Mouse (Mus musculus): Measurements from ENCODE around the gene Icos. TPM values are rescaled to one million over a fixed set of nuclear protein-coding genes. Genes with fewer than 3 reads are reported as not detected.

Gene Icos
- total RNA-seq, 2 experiments from 2014 or later, result not detected

GRCm38 (mm10) chr1:60959246-60959645 lies 18.5 kb upstream of the Icos start:
- intact Hi-C loops (cut with DNase I), result loop anchor here (5.0 to 10.0 kb wide), 2 partner anchors 92 to 554 kb away; partner anchors contain the start of gene Abi2
- no peak for DNase-seq

GRCm38 (mm10) chr1:60960451-60960850 lies 17.3 kb upstream of the Icos start:
- intact Hi-C loops (cut with DNase I), result no loop called here
- peak in 1 of 2 experiments; percentile 28 for DNase-seq

- intact Hi-C loops (cut with DNase I), result no loop called here
- DNase-seq, result peak in 1 of 2 experiments; percentile 51
Measured at GRCm38 (mm10) chr1:60961080-60961479, 16.6 kb upstream of the Icos start.

GRCm38 (mm10) chr1:60962095-60962494 lies 15.6 kb upstream of the Icos start:
- intact Hi-C loops (cut with DNase I), result no loop called here
- DNase-seq, result no peak

GRCm38 (mm10) chr1:60967521-60967920 lies 10.2 kb upstream of the Icos start:
- intact Hi-C loops (cut with DNase I), result no loop called here
- no peak for DNase-seq

GRCm38 (mm10) chr1:60970846-60971245 lies 6.9 kb upstream of the Icos start:
- DNase-seq, result no peak
- intact Hi-C loops (cut with DNase I), result no loop called here

GRCm38 (mm10) chr1:60974221-60974620 lies 3.5 kb upstream of the Icos start:
- no peak for DNase-seq
- intact Hi-C loops (cut with DNase I), result no loop called here

- intact Hi-C loops (cut with DNase I), result no loop called here
- DNase-seq, result no peak
Measured at GRCm38 (mm10) chr1:60975646-60976294, 2.0 kb upstream of the Icos start.

GRCm38 (mm10) chr1:60979126-60979842 lies 1.6 kb downstream of the Icos start:
- no peak for DNase-seq
- intact Hi-C loops (cut with DNase I), result no loop called here

GRCm38 (mm10) chr1:60979843-60980235 lies 2.1 kb downstream of the Icos start:
- no peak for DNase-seq
- intact Hi-C loops (cut with DNase I), result no loop called here

GRCm38 (mm10) chr1:60985075-60985474 lies 7.3 kb downstream of the Icos start:
- intact Hi-C loops (cut with DNase I), result no loop called here
- DNase-seq, result no peak

GRCm38 (mm10) chr1:60986141-60986540 lies 8.4 kb downstream of the Icos start:
- intact Hi-C loops (cut with DNase I), result no loop called here
- DNase-seq, result no peak

- no peak for DNase-seq
- intact Hi-C loops (cut with DNase I), result no loop called here
Measured at GRCm38 (mm10) chr1:60989086-60989485, 11.4 kb downstream of the Icos start.

GRCm38 (mm10) chr1:60990305-60990704 lies 12.6 kb downstream of the Icos start:
- intact Hi-C loops (cut with DNase I), result no loop called here
- no peak for DNase-seq

- no peak for DNase-seq
- intact Hi-C loops (cut with DNase I), result no loop called here
Measured at GRCm38 (mm10) chr1:60998008-60998557, 20.4 kb downstream of the Icos start.

GRCm38 (mm10) chr1:60998689-60999088 lies 21.0 kb downstream of the Icos start:
- DNase-seq, result no peak
- intact Hi-C loops (cut with DNase I), result no loop called here

- no peak for DNase-seq
- intact Hi-C loops (cut with DNase I), result no loop called here
Measured at GRCm38 (mm10) chr1:61001786-61002354, 24.1 kb downstream of the Icos start.

- no peak for DNase-seq
- intact Hi-C loops (cut with DNase I), result no loop called here
Measured at GRCm38 (mm10) chr1:61006229-61006628, 28.5 kb downstream of the Icos start.

GRCm38 (mm10) chr1:61007516-61007915 lies 29.8 kb downstream of the Icos start:
- intact Hi-C loops (cut with DNase I), result no loop called here
- no peak for DNase-seq

- intact Hi-C loops (cut with DNase I), result no loop called here
- no peak for DNase-seq
Measured at GRCm38 (mm10) chr1:61016578-61017118, 38.9 kb downstream of the Icos start.

GRCm38 (mm10) chr1:61026712-61027111 lies 49.0 kb downstream of the Icos start:
- no peak for DNase-seq
- intact Hi-C loops (cut with DNase I), result no loop called here

Data from gastrocnemius, postnatal 36 days (tissue).